Mouse (Mus musculus): ENCODE data around the gene Izumo1.

DNA sequence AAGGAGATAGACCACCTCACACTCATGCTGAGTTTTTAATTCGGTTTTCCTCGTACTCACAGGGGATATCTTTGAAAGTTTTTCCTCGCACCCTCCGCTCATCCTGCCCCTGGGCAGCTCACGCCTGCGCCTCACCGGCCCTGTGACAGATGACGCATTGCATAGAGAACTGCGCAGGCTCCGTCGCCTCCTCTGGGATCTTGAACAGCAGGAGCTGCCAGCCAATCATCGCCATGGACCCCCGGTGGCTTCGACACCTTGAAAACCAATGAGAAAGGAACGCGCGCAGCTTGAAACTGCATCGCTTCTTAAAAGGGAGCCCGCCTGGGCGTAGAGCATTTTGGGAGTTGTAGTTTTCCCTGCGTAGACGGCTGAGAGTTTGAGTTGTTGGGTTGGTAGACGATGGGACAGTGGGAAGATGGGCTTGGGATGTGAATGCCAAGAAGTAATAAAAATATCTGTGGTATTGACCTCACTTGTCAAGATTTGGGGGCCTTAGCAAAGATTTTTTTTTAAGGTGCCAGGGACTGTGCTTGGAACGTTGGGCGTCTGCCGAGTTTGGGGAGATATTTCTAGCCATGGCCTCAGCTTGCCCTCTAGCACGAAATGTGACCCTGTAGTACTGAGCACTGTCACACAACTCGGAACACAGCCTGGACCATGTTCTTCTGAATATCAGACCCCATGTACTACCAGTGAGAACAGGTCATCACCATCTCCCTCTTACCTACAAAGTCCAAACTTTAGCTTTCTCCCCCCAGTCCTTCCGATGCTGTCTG lies 17.2 kb downstream of the Izumo1 start:
- TF ChIP-seq CTCF (IDR thresholded peaks at IDR 0.05; ENCODE audit: low read depth, low read length) (no peak), POLR2A (IDR thresholded peaks at IDR 0.05; ENCODE audit: extremely low read depth, insufficient read depth, low read length) (no peak)
